Mouse (Mus musculus): ENCODE results near the gene Pkmyt1.
A peak's percentile ranks its signal among the peaks of the same experiment; 100 is the strongest.

Gene Pkmyt1

DNA sequence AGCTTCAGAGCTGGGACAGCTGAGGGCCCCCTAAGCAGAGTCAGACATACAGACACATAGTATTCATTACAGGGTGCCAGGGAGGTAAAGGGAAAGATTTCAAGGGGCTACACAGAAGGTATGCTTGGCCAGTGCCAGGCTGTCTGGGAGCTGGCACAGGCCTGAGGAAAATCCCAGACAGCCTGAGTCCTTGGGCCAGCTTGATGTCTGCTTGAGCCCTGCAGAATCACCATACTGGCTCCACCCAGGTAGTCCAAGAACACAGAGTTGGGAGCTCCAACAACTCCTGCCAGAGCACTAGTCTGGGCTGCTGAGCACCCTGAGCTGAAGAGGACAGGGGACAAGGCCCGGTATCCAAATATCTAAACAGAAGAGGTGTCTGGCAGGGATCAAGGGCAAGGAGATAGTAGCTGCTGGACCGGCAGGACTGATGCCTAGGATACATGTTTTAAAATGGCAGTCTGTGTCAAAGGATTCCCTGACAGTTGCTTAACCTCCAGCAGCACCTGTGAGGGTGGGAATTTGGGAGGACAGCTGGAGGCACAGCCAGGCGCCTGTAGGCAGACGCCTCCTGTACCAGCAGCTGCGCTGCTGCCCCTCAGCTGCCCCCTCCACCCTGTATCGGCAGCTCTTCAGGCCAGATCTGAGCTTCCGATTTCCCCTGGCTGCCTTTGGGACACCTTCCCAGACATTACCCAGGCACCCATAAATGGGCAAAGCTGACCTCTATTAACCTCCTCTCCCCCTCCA is 3.6 kb upstream of the Pkmyt1 start, which contains the start of gene 1520401A03Rik:
Gene 1520401A03Rik (minus strand): TSS at position 408 of the 750 bp plus-strand sequence.
- no peak for DNase-seq

DNA sequence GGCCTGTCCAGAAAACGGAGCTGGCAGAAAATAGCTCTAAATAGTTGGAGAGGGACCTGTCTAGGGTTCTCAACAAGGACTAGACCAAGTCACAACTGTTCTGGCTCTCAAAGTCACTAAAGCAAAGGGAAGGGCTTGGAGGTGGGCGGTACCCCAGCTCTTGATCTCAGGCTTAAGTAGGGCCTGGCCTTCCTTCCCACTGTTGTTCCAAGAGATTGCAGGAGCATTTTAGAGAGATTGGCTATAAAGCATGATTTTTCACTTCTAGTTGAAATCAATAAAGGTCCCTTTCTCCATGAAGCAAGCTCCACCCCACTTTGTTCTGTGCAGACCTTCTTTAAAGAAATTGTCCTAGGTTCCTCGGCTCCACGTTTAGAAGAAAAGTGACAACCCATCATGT is 659 bp upstream of the Pkmyt1 start:
- no peak for DNase-seq

DNA sequence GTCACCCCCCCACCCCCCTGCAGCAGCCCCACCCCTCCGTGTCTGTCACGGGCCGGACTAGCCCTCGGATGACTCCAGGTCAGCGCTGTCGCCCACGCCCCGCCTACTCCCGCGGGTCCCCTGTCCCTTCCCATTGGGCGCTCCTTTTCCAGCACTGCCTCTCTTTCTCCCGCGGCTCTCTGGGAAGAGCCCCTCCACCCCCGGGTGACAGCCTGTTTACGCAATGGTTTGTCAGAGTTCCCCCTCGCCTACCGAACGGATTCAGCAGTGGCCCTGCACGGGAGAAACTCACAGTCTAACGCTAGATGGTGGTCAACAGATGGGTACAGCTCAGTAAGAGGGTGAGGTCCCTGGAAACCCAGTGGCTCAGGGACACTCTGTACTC is 614 bp downstream of the Pkmyt1 start:
- DNase-seq, result no peak

DNA sequence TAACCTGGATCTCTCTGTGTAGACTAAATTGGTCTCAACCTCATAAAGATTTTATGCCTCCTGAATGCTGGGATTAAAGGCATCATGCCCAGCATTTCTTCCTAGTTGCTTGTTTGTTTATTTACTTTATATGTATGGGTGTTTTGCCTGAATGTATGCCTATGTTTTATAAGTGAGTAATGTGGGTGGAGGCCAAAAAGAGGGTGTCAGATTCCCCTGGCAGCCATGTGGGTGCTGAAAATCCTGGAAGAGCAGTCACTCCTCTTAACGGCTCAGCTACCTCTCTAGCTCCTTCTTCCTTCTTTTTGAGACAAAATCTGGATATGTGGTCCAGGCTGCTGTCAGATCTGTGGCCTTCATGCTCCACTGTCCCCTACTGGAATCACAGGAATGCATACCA is 4.3 kb downstream of the Pkmyt1 start:
- no peak for DNase-seq

DNA sequence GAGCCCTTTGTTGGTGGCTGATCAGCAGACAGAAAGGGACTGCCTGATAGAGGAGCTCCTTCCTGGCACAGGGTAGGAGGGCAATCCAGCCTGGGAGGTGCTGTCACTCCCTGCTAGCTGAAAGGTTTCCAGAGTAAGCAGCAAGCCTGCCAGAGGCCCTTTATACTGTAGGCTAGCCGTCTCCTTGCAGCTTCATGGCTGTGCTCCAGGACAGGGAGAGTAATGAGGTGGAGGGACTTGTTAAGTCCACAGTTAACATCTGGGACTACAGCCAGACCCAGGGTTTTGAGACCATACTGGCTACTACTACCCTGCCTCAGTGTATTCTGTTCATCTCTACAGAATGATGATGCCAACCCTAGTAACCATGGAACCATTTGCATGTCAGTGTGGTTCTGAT is 8.2 kb downstream of the Pkmyt1 start:
- DNase-seq, result no peak

DNA sequence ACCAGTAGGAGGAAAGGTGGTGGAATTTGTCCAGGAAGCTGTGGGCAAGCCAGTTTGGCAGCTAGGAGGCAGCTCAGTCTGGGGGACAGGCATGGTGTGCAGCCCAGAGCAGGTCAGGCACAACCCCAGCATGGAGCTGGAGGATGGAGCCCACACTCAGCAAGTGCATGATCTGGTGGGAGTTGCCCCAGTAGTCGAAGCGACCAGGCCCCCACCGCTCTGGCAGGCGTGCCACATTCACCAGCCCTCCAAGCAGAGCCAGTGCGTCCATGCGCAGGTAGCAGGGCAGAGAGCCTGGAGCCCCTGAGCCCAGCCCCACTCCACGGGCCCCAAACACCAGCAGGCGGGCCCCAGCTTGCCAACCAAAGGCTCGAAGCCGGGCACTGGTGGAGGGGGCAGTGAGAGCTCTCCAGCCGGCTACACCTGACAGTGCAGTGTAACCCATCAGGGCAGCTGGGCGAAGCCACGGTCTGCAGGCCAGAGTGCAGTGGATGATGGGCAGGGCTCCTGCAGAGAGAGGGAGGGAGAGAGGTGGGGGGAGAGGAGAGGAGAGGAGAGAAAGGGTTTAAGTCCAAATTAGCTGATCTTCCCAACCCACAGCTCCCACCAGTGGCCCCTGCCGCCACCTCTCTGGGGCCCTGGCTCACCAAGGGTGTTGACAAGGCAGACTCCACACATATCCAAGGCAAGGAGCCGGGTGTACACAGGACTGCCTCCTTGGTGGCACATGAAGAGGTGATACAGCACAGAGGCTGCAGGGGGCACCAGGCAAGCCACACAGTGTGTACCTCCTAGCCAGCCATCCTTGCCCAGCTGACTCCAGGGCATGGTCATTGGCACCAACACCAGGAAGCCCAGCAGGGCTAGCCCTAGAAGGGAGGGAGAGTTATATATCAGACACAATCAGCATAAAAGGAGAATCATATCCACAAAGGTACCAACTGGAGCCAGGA is 11.6 kb downstream of the Pkmyt1 start:
- peak in 1 of 2 experiments; percentile 17 for DNase-seq

DNA sequence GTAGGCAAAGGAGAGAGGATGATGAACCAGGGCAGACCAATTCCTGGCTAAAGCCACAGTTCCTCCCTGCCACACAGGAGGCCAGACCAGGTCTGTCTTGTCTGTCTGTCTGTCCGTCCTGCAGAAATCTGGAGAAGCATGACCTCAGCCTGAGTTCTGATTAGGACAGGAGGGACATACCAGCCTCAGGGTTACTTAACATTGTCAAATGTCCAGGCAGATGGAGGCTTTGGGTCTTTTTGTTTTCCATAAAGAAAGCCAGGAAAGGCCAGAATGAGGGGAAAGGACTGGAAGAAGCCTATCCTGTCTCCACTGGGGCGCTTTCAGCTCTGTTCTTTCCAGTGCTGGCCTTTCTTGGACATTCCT is 12.7 kb downstream of the Pkmyt1 start:
- DNase-seq, result no peak

DNA sequence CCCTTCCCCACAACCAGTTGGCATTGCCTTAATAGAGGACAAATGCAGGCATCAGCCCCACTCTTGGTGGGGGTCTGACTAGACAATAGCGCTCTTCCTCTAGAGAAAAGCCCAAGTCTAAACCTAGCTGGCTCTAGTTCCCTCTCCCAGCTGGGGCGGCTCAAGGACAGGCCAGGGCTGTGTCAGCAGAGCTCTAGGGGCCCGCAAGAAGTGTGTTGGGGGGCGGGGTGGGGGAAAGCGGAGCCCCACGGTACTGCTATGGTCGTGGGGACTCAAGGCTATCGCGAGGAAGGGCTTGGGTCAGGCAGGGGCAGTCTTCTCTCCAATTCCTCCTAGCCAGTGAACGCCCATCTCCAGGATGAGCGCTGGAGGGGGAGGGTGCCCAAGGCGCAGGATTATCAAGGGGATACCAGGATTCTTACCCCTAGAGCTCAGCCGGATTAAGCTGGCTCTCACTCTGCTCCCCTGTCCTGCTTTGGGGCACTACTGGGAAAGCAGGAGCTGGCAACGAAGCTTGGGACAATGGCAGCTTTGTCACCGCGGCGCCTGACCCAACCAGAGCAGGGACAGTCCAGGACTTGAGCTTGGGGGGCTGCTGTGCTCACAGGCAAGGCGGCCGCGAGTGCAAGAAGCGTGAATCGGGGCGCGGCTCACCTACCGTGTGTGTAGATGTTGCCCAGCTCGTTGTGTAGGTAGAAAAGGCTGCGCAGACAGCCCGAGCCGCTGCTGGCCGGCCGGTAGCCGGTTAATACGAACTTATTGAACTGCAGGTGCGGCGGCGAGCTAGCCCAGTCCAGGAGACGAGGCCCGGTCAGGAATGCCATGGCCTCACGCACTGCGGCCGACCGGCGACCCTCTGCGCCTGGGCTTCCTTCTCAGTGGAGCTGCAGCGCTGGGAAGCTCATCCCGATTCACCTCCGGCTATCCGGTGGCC is 13.3 kb downstream of the Pkmyt1 start:
- no peak for DNase-seq

DNA sequence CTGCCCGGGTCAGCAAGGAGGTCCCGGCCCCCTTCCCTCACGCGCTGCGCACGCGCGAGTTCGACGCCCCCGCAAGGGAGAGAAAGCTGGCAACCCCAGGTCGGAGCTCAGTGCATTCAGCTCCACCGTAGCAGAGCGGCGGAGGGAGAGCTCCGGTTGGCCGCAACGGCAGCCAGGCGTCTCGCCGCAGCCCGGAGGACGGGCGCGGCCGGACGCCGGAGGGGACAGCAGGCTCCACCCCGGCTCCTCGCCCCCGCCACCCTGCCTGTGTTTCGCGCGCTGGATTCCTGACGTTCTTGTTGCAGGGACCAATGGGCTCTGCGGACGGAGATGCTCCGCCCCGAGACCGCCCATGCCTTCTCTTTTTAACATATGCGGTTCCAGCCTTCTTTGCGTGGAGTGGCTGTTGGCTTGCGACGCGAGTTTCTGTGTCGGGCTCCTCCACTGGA is 14.0 kb downstream of the Pkmyt1 start:
- DNase-seq, result peak; percentile 64 to 75

DNA sequence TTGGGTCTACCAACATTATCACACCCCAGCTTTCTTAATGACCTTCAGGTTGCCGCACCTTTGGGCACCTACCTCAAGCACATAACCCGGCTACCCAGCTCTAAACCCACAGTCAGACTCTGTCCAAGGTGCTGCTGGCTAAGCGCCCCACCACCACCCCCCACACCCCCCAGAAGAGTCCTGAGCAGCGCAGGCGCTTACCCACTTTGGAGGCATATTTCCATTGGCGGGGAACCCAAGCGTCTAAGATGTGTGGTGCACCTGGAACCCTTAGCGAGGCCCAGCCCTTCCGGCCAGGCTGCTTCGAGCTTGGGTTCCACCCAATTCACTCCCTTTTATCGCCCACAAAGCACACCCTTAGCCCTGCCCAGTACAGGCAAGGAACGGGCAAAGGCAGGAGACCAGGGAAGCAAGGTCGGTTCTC is 14.5 kb downstream of the Pkmyt1 start, which contains the start of gene Paqr4:
Gene Paqr4 (minus strand): TSS at position 270 of the 424 bp plus-strand sequence.
- peak in 1 of 2 experiments; percentile 30 for DNase-seq

DNA sequence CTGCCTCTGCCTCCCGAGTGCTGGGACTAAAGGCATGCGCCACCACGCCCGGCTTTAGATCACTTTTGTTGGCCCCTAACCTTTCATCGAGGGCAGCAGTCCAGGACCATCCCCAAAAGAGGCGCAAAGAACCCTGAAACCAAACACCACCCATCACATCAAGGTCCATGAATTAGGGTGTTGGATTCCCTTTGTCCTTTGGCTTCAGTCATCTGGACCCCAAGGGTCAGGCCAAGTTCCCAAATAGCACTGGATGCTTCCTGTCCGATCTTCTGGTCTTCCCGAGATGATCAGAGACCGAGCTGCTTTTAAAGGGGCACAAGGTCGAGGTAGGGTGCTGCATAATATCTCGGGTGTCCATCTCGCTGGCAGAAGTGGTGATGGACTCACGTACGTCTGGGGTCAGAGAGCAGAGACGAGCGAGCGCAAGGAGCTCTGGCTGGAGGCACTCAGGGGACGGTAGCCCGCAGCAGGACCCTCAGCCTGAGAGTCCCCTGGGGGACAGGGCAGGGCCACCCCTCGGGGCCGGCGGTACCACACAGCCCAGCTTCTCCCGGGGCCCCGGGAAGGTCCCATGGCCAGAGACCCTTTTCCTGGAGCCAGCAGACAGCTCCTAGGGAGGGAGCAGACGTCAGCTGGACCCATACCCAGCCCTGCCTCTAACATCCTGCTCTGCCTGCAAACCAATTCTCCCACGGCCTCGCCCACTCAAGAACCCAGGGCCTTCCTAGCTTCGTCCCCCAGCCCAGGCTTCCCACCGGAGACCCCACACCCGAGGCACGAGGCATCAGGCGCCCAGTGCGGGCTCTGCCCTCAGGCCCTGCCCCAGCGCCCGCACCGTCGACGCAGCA is 15.4 kb downstream of the Pkmyt1 start:
- no peak for DNase-seq

DNA sequence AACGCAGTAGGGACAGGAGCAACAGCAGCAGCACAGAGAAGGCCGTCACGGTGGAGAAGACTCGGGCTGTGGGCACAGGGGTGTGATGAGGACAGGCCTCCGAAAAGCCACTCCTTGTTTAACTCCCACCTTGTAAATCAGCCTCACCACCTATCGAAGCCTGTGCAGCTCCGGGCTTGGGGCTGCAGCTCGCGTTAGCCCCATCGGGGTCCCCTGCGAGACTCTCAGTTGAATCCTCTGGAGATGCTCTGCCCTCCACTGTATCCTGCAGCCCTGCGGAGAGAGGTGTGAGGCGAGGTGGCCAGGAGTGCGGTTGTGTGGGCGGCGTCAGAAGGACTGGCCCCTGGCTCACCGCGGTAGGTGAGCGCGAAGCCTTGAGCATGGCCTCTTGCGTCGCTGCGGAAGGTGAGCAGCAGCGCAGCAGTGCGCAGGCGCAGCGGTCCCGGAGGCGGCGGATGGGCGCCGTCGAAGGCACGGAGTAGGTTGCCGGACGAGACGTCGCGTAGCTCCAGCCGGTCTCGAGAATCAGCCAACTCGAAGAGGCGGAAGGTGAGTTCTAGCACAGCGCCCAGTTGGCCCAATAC is 16.2 kb downstream of the Pkmyt1 start:
- peak; percentile 40 to 57 for DNase-seq

DNA sequence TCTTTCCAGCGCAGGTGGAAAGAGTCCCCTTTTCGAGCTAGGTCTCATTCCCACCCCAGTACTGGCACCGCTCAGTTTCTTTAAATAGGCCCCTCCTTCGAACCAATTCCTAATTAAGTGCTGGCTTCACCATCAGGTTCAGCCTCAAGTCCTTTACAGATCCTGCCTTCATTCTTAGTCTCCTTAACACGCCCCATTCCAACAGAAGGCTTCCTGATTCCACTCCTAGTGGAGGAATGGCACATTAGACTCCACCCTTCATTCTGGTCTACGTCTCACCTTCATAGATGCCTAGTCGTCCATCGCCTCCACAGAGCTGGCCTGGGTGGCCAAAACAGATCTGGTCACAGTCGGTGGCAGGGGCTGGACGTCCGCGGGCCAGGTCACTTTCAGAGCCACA is 16.8 kb downstream of the Pkmyt1 start:
- DNase-seq, result no peak

DNA sequence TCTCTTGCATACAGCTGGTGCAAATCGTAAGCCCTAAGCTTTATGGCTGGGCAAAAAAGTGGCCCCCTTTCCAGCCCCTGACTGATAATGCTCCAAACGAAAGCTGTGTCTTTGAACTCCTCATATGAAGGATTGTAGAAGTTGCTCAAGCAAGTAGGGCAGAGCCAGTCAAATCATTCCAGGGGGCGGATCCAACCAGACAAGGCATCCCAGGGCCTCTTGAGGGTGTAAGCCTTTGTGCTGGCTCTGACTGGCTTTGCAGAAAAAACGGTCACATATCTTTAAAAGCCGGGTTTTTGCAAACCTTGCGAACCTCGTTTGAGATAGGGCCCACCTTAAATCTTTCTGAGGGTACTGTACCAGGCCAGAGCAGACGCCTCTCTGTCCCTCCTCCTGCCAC is 17.9 kb downstream of the Pkmyt1 start:
- no peak for DNase-seq

DNA sequence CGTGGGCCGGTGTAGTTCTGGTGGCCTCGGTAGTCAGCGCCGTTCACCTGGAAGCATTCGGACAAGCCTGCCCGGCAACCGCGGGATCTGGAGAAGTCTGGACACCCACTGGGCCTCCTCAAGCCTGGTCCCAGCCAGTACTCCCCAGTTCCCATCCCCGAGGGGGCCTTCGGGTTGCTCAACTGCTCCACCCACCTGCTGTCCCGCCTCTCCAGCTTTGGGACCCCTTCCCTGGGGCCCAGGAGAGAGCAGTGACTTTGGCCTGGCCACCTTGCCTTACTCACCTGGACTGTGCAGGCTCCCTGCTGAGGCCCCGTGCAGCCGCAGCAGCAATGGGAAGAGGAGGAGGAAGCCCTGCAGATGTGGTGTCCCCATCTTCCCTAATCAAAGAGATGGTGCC is 18.5 kb downstream of the Pkmyt1 start:
- peak in 1 of 2 experiments; percentile 20 for DNase-seq

DNA sequence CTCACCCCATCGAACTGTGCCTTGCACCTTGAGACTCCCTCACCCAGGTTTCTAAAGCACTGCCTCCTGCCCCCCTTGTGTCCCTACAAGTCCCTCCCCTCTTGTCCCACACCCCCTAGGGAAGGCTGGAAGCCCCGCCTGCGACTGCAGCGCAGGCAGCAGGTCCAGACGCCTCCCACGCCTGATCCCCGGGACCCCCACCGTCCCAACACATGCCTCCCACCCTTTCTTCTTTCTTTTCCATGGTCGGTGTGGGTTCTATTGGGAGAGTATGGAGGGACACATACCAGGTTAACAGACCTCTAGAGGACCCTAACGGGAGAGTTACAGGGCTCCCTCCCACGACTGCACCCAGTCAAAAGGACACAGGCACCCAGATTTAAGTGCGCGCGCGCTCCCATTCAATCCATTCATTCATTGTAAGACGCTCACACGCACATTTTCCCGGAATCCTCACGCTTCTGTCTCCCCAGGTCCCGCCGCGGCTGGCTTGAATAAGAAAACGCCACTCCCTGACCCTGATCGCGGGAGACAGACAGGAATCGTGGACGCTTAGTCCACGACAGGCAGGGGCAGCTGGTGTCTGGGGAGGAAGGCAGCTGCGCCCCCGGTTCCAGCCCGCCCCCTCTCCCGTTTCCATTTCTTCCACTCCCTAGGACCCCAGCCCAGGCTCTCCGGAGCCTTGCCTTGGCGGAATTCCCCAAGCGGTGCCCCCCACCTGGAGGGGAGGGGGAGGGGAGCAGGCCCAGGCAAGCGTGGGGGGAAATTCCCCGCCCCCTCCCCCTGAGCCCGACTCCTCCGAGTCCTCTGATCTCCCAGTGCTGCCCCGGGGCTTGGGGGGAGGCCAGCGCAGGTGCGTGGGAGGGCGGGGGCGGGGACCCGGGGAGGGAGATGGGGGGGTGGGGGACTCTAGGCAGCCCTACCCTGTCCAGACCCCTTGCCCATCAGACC is 19.4 kb downstream of the Pkmyt1 start, which contains the start of gene Kremen2:
Gene Kremen2 (minus strand): TSS at position 533 of the 951 bp plus-strand sequence.
- peak; percentile 44 to 63 for DNase-seq

DNA sequence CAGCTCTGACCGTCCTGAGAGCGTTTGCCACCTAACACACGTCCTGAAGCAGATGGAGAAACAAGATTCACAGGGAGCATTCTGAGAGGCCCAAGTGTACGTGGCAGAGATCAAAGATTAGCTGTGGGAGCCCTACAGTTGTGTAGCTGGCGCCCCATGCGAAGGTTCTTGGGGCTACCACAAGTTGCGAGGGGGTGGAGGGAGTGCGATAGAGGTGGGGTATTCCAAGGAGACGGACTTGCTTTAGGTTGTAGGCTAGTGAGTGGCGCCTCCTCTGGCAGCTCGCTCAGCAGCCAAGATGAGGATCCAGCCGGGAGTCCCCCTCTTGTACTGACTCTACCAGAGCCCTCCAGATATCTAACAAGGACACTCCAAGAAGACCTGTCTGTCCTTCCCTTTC is 20.2 kb downstream of the Pkmyt1 start:
- DNase-seq, result peak; percentile 21 to 41

DNA sequence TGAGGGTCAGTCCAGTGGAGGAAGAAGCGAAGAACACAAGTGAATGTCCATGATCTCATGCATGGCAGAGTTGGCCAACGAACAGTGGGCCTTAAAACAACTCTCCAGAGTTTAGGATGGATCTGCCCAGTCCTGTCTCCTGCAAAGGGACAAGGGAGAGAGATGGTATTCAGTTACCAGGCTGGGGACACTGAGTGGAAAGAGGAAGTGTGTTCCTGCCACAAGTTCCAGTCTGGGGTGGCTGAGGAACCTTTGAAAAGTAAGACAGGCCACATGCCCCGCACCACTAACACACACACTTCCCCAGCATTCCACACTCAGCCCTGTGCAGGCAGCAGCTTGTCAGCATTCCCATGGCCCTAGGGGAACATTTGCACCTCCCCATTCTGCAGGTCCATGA is 20.6 kb downstream of the Pkmyt1 start:
- no peak for DNase-seq

DNA sequence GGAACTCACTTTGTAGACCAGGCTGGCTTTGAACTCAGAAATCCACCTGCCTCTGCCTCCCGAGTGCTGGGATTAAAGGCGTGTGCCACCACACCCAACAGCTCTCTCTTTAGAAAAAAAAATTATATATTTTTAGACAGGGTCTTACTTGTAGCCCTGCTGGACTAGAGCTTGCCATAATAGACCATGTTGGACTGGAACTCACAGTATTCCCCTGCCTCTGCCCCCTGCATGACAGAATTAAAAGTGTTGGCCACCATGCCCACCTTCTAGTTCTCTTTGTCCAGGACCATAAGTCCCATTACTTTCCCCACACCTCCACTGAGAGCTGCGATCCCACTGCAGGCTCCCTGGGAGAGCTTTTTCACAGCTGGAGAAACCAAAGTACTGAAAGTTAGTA is 21.3 kb downstream of the Pkmyt1 start:
- no peak for DNase-seq

DNA sequence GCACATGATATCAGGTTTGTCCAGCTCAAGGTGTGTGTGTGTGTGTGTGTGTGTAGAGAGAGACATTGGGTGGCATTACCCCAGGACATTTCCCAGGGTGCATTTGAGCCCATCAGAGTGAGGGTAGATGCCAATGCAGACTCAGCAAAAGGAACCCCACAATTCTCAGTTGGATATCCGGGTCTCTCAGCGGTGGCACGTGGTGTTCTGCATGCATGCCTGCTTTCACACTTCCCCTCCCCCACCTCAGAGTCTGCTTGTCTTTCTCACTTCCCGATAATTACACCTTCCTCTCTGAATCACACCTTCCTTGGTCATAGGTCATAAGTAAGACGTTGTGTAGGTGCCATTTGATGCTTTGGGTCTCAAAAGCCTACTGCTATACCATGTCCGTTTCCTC is 21.9 kb downstream of the Pkmyt1 start:
- DNase-seq, result no peak
